Mouse (Mus musculus) midbrain, embryonic 16.5 days (tissue): ENCODE measurements at regions not wholly inside any gene's neighbourhood (a gene's known extent, or its start where the extent isn't known, plus 50 kb on each side); places are given as distances from the start of the nearest gene placed in this dataset.
A peak's percentile ranks its signal among the peaks of the same experiment; 100 is the strongest.

Experiments
- ATAC-seq: fragments of 200-750 bp; cut with Nextera tagmentation; 2 replicates; pipeline ENCODE4 v1.8.0; 2017; ENCODE audit warnings: moderate TSS enrichment
- H3K27ac ChIP-seq: fragments of 300-500 bp; sonication (generic); 2 replicates; pipeline ENCODE4 v1.5.1; 2014; ENCODE audit warnings: mild to moderate bottlenecking, low read length, mixed read lengths
- H3K27me3 ChIP-seq: fragments of 300-500 bp; sonication (generic); 2 replicates; pipeline ENCODE4 v1.6.1; 2014; ENCODE audit warnings: low read depth, low read length, mixed read lengths; ENCODE audit not compliant: control insufficient read depth, insufficient read depth
- H3K36me3 ChIP-seq: fragments of 300-500 bp; sonication (generic); 2 replicates; pipeline ENCODE4 v1.6.1; 2014; ENCODE audit warnings: mild to moderate bottlenecking, low read length, moderate library complexity, mixed read lengths; ENCODE audit not compliant: control insufficient read depth, insufficient read depth
- H3K4me1 ChIP-seq: fragments of 300-500 bp; sonication (generic); 2 replicates; pipeline ENCODE4 v1.6.1; 2014; ENCODE audit warnings: mild to moderate bottlenecking, low read length, mixed read lengths; ENCODE audit not compliant: control insufficient read depth, insufficient read depth
- H3K4me2 ChIP-seq: fragments of 300-500 bp; sonication (generic); 2 replicates; pipeline ENCODE4 v1.6.1; 2014; ENCODE audit warnings: mild to moderate bottlenecking, low read length, mixed read lengths
- H3K4me3 ChIP-seq: fragments of 300-500 bp; sonication (generic); 2 replicates; pipeline ENCODE4 v1.5.1; 2014; ENCODE audit warnings: low read depth, mild to moderate bottlenecking, low read length, moderate library complexity, mixed read lengths
- H3K9ac ChIP-seq: fragments of 300-500 bp; sonication (generic); 2 replicates; pipeline ENCODE4 v1.6.1; 2014; ENCODE audit warnings: low read depth, low read length, mixed read lengths
- H3K9me3 ChIP-seq: fragments of 300-500 bp; sonication (generic); replicated peaks from 2 replicates; pipeline ENCODE4 v1.6.1; 2014; ENCODE audit warnings: mild to moderate bottlenecking, low read length, mixed read lengths; ENCODE audit not compliant: control insufficient read depth, poor library complexity, severe bottlenecking
- WGBS: fragments of 180-500 bp; shearing (Covaris S2); extraction: QIAGEN DNeasy Blood & Tissue Kit; methylation state at CpG from one replicate; pipeline ENCODE4 v1.1.7; 2014; 5-methylcytosine and 5-hydroxymethylcytosine counted together

DNA sequence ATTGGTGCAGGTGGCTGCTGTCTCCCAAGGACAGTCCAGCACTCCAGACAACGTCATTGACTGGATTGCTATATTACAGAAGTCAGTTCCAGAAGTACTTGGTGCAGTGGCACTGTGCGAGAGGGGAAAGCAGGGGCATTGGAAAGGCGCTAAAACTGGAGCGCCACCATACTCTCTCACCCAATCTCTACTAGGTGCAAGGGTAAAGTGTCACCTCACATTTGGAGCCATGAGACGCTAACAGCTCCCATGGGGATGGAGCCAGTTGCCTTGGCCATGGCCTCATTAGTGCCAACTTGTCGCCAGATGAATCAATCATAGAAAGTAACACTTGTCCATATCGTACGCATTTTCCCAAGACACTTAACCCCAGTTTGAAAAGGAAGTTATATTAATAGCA, 1617.2 kb upstream of the Gulo start:
- Histone ChIP-seq H3K36me3 (no peaks in the 10 kb centered on the region), H3K4me2 (no peak overlapping the region), H3K4me1 (no peaks in the 10 kb centered on the region), H3K4me3 (no peak overlapping the region), H3K9ac (no peak overlapping the region), H3K27ac (no peak overlapping the region), H3K27me3 (no peaks in the 10 kb centered on the region), H3K9me3 (no peaks in the 10 kb centered on the region)
- 87% methylated on average over 8 of the region's 8 CpGs for WGBS
- ATAC-seq: no peak

DNA sequence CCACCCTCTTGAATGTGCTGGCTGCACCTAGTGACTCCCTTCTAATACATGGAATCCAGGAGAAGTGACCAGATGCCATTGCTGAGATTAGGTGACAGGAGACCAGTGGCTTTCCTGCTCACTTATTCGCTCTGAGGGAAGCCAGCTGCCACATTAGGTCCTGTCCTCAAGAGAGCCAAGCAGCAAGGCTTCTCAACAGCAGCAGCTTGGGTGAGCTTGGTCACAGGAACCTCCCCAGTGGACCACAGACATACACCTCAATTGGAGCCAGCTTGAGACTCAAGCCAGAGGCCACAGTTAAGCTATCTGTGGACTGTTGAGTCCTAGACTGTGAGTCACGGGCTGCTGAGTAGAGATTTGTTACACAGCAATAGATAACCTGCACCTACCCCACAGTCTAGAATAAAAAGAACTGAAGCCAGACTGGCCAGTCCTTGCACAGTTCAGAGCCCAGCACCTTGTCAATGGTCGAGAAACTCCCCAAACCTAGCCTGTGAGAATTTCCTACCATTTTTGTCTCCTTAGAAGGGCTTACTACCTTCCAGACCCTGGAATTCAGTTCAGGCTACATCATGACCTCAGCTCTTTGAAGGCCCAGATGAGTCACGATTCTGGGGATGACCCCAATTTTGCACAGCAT, 1615.0 kb upstream of the Gulo start:
- Histone ChIP-seq H3K36me3 (no peaks in the 10 kb centered on the region), H3K9ac (no peak overlapping the region), H3K9me3 (no peaks in the 10 kb centered on the region), H3K4me1 (peaks cover 3% of the 10 kb centered on the region; the same call in 1 of the 2 replicates), H3K27ac (no peak overlapping the region), H3K27me3 (no peaks in the 10 kb centered on the region), H3K4me2 (no peak overlapping the region), H3K4me3 (no peak overlapping the region)
- WGBS: 78% methylated on average over 4 of the region's 4 CpGs
- ATAC-seq: no peak

DNA sequence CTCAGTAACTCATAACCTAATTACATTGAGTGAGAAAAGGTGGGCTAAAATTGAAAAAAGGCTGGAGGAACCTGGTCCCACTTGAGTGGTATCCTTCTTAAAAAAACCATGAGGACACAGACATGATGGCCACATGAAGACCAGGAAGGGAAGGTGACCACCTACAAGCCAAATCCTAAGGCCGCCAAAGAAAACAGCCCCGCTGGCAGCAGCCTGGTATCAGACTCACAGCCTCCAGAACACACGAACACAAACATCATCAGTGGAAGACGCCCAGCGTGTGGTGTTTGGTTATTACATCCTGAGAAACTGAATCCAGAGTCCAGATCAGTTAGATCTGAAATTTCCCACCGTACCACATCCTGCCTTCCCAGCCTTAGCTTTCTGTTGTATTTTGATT, 1613.9 kb upstream of the Gulo start:
- 87% methylated on average over 6 of the region's 6 CpGs for WGBS
- H3K36me3 ChIP-seq: no peaks in the 10 kb centered on the region
- no peak for ATAC-seq

DNA sequence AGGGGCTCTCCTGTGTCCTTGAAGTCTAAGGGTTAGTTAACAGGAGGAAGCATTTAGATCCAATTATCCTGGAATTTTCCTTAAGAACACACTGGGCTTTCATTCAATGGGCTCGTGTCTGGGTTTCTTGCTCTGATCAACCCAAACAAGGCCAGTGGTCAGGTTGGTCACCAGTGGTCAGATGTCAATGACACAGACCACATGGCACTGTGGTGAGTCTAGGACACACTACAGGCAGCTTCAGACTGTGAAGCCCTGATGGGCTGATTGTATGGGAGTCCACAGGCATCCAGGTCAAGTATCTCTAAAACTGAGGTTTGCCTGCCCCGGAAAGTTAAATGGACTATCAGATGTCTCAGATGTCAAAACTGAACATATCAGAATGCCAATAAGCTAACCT, 1612.5 kb upstream of the Gulo start:
- no peak overlapping the region for H3K9ac ChIP-seq
- H3K4me2 ChIP-seq: no peak overlapping the region
- ATAC-seq: 0 out of 2 replicates have a peak, but pooled peaks have one; percentile 50
- no peaks in the 10 kb centered on the region for H3K9me3 ChIP-seq
- H3K36me3 ChIP-seq: no peaks in the 10 kb centered on the region
- H3K4me3 ChIP-seq: no peak overlapping the region
- no peaks in the 10 kb centered on the region for H3K27me3 ChIP-seq
- peaks cover 3% of the 10 kb centered on the region; the same call in 1 of the 2 replicates for H3K4me1 ChIP-seq
- no peak overlapping the region for H3K27ac ChIP-seq
- 62% methylated on average over 2 of the region's 2 CpGs for WGBS

More for the DNA sequence above, 1613.9 kb upstream of the Gulo start:
- no peaks in the 10 kb centered on the region for H3K9me3 ChIP-seq
- H3K27me3 ChIP-seq: no peaks in the 10 kb centered on the region
- H3K9ac ChIP-seq: no peak overlapping the region
- no peak overlapping the region for H3K27ac ChIP-seq
- no peak overlapping the region for H3K4me2 ChIP-seq
- H3K4me1 ChIP-seq: peaks cover 3% of the 10 kb centered on the region; the same call in 1 of the 2 replicates
- H3K4me3 ChIP-seq: no peak overlapping the region

DNA sequence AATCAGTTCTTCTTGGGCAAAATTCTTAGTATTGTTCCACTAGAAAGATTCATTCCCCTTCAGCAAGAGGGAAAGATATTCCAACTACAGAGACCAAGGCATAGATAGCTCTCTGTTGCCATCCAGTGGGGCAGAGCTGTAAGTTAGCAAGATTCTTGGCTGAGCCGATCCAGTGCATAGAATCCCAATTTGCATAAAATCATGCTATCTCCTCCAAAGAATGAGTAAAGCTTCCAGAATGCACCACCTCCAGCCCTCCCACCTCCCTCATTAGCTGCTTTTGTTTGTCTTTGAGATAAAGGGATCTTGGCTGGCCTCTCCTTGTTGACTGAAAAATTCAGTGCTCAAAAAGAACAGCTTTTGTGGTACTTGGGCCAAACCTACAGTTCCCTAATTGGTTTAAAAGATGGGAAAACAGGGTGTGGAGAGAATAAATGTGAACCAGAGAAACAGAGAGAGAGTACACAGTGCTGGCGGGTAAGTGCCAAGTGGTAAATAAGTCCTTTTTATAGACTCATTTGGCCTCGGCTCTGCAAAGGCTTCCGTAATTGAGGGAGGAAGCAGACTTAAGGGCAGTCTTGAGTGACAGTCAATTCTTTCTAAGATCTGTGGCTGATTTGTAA, 1612.0 kb upstream of the Gulo start:
- no peak overlapping the region for H3K27ac ChIP-seq
- peaks cover 3% of the 10 kb centered on the region; the same call in 1 of the 2 replicates for H3K4me1 ChIP-seq
- H3K4me3 ChIP-seq: no peak overlapping the region
- peak; percentile 73 for ATAC-seq
- no peaks in the 10 kb centered on the region for H3K9me3 ChIP-seq
- H3K36me3 ChIP-seq: no peaks in the 10 kb centered on the region
- 38% methylated on average over 4 of the region's 4 CpGs for WGBS
- H3K4me2 ChIP-seq: no peak overlapping the region
- H3K27me3 ChIP-seq: no peaks in the 10 kb centered on the region
- H3K9ac ChIP-seq: no peak overlapping the region

DNA sequence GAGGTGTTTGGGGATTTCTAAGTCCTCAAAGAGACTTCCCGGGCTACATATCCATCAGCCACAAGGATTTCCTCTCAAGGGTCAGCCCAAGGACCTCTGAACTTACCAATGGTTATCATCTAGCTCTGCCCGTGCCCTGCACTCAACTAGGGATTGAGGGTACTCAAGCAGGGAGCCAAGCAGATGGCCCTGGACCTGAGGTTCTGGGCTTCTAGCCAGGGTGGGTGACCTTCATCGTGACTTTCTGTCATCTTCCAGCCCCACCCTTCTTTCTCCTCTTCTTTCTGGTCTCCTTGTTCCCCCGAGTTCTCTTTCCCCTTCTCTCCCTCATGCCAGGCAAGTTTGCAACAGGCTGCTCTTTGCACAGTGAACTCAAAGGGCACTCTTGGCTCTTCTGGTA, 1610.6 kb upstream of the Gulo start:
- Histone ChIP-seq H3K4me2 (no peak overlapping the region), H3K27ac (no peak overlapping the region), H3K9ac (no peak overlapping the region), H3K36me3 (no peaks in the 10 kb centered on the region), H3K4me1 (peaks cover 3% of the 10 kb centered on the region; the same call in 1 of the 2 replicates), H3K4me3 (no peak overlapping the region), H3K9me3 (no peaks in the 10 kb centered on the region), H3K27me3 (no peaks in the 10 kb centered on the region)
- 76% methylated on average over 4 of the region's 4 CpGs for WGBS
- ATAC-seq: no peak

DNA sequence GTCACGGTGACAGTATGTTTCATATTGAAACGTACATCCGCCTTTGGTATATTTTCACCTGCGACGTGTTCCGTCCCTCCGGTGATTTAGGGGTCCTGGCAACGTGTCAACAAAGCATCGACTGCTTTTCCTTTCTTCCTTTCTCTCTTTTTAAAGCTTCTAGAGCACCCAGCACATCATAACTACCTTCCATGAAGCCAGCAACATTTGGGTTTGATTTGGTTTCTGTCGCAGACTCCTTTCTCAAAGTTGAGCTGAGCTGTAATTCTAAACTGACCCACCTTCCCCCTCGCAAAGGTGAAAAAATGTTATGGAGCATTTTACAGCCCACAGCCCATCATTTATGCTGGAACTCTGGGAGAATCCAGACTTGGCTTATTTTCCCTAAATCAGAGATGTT, 1605.4 kb upstream of the Gulo start:
- Histone ChIP-seq H3K27me3 (no peaks in the 10 kb centered on the region; the same call in 1 of the 2 replicates), H3K4me1 (no peaks in the 10 kb centered on the region; the same call in 1 of the 2 replicates), H3K4me2 (no peak overlapping the region), H3K9ac (no peak overlapping the region), H3K4me3 (no peak overlapping the region), H3K36me3 (no peaks in the 10 kb centered on the region), H3K9me3 (no peaks in the 10 kb centered on the region), H3K27ac (no peak overlapping the region)
- ATAC-seq: no peak
- WGBS: 89% methylated on average over 11 of the region's 11 CpGs

DNA sequence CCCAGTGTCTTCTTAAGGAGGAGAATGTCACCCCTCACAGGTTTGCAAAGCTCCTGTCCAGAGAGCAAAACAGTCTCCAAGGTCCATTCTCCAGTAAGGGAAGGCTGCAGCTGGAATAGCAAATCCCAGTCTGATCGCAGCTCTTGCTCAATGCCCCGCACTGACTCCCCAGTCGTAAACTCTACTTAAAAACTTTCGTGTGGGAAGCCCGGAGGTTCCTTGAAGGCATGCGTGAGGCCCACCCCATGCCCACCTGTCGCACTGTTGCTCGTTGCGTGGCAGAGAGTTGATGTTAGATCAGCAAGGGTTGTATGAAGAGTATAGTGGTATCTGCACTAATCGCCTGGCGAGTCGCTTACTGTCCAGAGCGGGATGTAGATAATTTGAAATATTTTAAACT, 1604.7 kb upstream of the Gulo start:
- no peak overlapping the region for H3K9ac ChIP-seq
- H3K27me3 ChIP-seq: no peaks in the 10 kb centered on the region; the same call in 1 of the 2 replicates
- H3K27ac ChIP-seq: no peak overlapping the region
- H3K9me3 ChIP-seq: no peaks in the 10 kb centered on the region
- no peaks in the 10 kb centered on the region for H3K36me3 ChIP-seq
- peaks cover under 1% of the 10 kb centered on the region for H3K4me1 ChIP-seq
- H3K4me2 ChIP-seq: no peak overlapping the region
- 80% methylated on average over 13 of the region's 13 CpGs for WGBS
- no peak for ATAC-seq
- no peak overlapping the region for H3K4me3 ChIP-seq

DNA sequence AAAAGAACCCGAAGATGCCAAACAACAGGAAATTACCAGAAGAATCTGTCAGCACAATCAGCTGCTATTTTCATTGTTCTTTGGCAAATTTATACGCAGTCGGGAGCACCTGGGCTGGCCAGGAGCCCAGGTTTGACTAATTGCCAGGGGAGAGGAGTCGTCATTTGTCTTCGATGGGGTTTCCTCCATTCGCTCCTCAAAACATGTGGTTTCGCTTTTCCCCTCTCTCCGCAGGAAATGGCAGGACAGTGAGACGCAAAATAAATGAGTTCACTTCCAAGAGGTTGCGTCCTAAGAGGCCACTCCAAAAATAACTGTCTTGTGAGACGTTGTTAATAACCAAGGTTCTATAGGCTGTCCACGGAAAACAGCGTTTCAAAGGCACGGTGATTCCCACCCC, 1604.2 kb upstream of the Gulo start:
- no peaks in the 10 kb centered on the region; the same call in 1 of the 2 replicates for H3K27me3 ChIP-seq
- no peak overlapping the region for H3K4me2 ChIP-seq

More for the DNA sequence above, 1604.2 kb upstream of the Gulo start:
- Histone ChIP-seq H3K36me3 (no peaks in the 10 kb centered on the region), H3K4me3 (no peak overlapping the region), H3K27ac (no peak overlapping the region), H3K4me1 (peaks cover 5% of the 10 kb centered on the region), H3K9me3 (no peaks in the 10 kb centered on the region), H3K9ac (no peak overlapping the region)
- no peak for ATAC-seq
- WGBS: 61% methylated on average over 14 of the region's 14 CpGs
